Mouse (Mus musculus): ENCODE measurements at regions not wholly inside any gene's neighbourhood (a gene's known extent, or its start where the extent isn't known, plus 50 kb on each side); places are given as distances from the start of the nearest gene placed in this dataset.

DNA sequence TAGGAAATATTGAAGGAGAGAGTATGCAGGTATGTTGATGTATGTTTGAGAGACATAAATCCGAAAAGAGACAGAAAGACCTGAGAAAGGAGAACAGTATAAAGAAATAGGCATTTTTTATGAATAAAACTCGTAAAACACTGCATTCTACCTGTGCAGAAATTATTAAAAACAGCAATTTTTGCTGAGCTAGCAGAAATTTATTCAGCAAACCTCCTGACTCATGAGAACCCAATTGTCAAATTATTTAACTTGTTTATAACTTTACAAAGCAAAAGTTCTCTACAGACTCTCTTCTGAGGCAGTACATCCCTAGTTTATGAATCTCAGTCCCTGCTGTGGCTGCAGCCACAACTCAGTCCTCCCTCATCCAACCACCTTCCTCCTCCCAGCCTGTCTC lies 191.0 kb upstream of the Noct start:
- TF ChIP-seq TAL1 (IDR thresholded peaks at IDR 0.05; ENCODE audit: low read length), result no peak
- TF ChIP-seq GATA1 (IDR thresholded peaks at IDR 0.05; ENCODE audit: low read length), result no peak

Data from erythroblast, embryonic 14.5 days (primary cell).